Mouse (Mus musculus): ENCODE measurements around the gene Pxmp2.
A peak's percentile ranks its signal among the peaks of the same experiment; 100 is the strongest.

Gene Pxmp2

DNA sequence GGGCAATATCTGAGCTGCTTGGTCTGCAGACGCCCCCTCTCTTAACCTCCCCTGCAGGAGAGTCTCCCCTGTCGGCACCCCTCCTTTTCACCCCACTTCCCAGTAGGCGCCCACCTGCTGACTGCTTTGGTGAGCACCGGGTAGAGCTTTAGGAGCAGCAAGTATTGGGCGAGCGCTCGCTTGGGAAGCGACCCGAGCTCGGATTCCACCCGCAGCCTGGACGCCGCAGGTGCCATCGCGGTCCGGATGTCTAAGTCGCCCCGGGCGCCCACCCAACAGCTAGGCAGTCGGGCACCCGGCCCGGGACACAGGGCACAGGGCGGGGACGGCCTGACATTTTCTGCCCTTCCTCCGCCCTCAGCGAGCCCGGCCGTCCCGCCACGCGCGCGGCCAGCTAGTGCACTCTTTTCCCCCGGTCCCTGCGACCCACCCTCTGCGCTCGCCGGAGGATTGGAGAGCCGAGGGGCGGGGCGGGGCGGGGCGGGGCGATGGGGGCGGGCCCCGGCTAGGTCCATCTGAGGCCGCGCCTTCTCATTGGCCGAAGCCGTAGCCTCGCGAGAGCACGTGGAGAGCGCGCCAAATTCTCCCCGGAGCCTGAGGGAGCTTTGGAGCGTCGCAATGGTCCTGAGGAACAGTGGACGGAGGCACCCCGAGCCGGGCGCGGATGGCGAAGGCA, at the start of gene Pxmp2, which contains the start of gene Pole:
Gene Pxmp2, minus strand, starts transcription at position 417 of the 676 bp plus-strand sequence.
Gene Pole, plus strand, starts transcription at position 537 of the 676 bp plus-strand sequence.
- DNase-seq = peak; percentile 88 to 90

DNA sequence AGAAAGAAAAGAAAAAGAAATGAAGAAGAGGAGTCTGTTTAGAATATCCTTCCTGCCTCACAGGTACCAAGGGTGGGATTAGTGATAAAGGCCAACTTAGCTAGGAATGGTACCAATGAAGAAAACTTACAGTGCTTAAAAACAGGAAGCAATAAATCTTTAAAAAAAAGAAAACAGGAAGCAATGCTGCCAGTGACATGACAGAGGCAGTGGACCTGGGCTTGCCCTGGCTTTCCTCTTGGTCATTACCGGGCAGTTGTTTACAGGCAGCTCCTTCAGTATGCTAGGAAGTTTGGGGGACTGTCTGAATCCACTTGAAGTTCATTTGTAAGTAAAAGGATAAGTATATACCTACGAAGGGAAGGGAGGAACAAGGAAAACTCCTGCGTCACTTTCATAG, 44.5 kb upstream of the Pxmp2 start:
- peak; percentile 16 to 38 for DNase-seq

DNA sequence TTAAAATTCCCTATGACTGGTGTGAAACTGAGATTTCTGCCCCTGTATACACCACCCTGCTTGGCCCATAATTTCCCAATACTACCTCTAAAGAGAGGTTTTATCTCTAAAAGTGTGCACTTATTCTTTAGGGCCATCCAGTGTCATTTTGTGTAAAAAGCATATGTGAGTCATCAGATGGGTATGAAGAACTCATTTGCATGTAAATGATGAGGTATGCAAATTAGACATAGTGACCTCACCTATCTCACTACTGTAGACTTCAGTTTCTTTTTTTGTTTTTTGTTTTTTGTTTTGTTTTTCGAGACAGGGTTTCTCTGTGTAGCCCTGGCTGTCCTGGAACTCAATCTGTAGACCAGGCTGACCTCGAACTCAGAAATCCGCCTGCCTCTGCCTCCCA, 27.1 kb upstream of the Pxmp2 start:
- no peak for DNase-seq

DNA sequence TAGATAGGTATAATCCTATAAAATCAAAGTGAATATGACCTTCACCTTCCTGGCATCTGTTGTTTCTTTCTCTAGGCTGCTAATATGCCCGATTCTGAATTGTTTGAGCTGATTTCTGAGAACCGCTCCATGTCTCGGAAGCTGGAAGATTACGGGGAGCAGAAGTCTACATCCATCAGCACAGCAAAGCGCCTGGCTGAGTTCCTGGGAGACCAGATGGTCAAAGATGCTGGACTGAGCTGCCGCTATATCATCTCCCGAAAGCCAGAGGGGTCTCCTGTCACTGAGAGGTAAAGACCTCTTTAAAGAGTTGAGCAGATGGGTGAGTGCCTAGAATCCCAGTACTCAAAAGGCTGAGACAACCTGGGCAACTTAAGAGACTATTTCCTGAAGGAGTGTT, 22.9 kb upstream of the Pxmp2 start:
- DNase-seq = no peak

DNA sequence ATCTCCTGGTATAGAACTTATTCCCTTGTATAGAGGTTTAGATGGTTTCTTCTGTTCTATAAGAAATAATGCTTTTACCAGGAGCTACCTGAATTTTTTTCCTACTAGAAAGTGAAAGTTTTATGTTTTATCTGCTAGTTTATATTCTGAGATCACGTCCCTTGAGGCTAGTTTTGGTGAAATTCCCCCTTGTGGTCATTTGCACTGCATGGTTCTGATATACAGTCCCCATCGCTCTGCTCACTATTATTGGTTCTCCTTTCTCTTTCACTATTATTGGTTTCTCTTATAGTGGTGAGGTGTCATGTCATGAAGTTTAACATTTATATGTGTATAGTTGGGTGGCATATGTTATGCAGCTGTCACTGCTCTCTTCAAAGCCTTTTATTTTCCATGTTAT, 14.6 kb upstream of the Pxmp2 start:
- DNase-seq = no peak

DNA sequence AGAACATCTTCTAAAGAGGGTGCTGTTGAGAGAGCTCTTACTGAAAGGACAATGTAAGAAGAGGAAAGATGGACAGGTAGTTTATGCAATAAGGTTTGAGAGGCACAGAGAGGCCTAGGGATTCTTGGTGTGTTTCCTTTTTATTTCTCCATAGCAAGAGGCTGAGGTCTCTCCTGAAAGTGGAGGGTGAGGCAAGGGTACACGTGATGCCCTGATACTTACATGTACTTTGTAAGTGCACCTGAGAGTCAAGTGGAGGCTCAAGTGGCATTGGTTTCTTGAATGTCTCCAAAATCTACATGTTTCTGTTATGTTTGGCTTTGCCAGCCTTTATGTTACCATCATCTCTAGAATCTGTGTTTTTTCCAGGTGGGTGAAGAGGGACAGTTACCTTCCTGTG, 10.7 kb upstream of the Pxmp2 start:
- no peak for DNase-seq

DNA sequence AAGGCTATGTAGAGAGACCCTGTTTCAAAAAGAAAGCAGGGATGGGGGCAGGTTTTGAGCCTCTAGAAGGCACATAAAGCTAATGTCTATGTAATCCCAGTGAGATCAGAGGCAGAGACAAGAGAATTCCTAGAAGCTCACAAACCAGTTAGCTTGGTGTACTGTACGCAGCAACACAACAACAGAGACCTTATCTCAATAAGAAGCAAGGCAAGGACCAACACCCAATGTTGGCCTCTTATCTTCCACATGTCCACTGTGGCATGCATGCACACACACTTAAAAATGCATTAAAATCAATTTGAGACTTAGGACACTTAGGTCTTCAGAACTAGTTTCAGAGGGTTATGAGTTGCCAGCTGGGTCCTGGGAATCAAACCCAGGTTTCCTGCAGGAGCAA, 5.7 kb upstream of the Pxmp2 start:
- DNase-seq = no peak

DNA sequence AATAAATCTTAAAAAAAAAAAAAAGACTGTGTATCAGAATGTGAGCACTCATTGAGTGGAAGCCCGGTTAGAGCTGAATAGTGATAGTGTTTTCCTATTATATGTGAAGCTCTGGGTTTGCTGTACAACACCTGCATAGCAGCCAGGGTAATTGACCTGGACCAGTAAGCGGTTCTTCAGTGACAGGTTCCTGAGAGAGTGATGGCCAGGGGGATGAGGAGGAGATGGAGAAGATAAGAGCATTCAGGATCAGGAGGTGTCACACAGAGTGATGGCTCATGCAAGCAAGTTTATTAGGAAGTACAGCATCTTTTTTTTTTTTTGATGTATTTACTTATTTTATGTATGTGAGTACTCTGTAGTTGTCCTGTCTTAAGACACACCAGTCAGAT, 1.1 kb upstream of the Pxmp2 start:
- no peak for DNase-seq

DNA sequence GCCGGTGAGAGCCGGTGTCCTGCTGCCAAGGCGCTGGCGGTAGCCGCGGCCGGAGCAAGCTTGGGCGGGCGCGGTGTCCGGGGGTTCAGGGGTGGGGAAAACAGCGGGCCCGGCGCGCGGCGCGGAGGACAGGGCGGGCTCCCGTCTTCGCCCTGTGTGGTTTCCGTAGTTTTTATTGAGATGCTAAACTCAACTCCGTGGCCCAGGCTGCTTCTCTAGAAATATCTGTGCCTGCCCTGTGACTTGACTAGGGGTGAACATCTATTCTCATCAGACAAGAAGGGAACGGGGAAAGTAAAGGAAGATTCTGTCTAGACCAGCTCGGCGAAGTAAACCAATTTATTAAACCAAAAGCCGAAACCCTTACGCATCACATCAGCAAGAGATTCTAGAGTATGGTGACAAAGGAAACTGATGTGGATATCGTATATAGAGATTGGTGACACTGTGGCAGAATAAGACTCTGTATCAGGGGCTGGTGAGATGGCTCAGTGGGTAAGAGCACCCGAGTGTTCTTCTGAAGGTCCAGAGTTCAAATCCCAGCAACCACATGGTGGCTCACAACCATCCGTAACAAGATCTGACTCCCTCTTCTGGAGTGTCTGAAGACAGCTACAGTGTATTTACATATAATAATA, 579 bp upstream of the Pxmp2 start:
- no peak for DNase-seq

DNA sequence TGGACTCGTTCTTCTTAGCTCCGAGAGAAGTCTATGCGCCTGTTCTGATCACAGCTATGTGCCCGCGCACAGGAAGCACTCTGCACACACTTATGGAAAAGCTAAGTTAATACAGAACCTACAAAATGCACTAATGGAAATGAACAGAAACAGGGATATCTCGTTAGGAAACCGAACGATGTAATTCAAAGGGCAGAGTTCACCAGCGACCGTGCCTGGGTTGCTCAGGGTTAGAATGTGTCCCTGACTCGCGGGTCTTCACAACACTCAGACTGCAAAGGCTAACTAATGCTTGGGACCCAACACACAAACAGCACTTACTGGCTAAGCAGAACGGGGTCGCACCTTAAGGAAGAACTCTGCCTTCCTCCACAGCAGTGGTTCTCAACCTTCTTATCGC, 830 bp downstream of the Pxmp2 start:
- DNase-seq = peak; percentile 15 to 17

DNA sequence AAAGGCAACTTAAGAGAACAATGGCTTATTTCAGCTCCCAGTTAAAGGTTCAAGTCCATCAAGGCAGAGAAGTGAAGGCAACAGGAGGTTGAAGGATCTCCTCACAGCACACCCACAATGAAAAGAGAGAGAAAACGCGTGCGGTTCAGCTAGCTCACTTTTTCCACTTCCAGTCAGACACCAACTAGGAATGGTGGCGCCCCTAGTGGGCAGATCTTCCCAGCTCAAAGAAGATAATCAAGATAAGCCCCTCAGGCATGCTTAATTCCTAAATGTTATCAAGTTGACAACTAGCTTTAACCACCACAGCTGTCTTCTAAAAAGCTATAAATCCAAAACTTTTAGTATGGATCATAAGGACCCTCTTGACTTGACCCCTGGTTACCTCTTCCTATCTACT, 1.4 kb downstream of the Pxmp2 start:
- DNase-seq = peak; percentile 19 to 74

DNA sequence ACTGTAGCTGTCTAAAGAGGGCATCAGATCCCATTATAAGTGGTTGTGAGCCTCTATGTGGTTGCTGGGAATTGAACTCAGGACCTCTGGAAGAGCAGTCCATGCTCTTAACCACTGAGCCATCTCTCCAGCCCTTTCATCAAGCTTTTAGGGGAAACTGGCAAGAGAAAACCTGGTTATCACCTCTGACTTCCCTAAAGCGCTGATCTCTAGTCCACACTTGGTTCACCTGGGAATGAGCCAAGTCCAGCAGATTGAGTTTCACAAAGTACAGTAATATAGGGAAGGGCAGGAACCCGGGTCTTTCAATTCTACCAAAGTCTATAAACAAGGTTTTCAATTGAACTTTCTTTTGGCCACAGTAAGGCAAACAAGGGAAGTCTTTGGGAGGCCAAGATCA, 4.0 kb downstream of the Pxmp2 start:
- no peak for DNase-seq

DNA sequence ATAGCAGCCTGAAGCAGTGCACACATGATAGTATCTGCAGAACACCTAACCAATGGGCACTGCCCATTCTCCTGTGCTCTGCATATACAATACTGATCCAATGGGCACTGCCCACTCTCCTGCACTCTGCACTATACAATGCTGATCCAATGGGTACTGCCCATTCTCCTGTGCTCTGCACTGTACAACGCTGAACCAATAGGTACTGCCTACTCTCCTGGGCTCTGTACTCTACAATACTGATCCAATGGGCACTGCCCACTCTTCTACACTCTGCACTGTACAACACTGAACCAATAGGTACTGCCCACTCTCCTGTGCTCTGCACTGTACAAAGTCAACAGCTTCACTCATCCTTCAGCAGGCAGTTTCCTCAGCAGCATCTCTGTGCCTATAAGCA, 9.1 kb downstream of the Pxmp2 start:
- DNase-seq = no peak

DNA sequence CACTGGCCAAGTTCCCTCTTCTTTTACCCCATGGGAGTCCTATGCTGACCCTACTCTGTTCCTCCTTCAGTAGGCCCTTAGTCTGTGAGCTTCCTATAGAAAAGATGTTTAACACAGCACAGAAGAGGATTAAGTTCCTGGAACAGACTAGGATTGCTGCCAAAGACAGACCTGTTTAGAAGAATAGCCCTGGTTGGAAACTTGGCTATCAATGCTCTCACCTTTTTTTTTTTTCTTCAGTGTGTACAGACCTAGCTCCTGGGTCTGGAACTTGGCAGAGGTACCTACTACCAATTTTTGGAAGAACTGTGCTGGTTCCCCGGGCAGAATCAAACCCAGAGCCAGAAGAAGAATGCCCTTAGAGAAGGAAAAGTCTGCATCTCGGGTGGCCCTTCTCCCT, 9.6 kb downstream of the Pxmp2 start:
- no peak for DNase-seq

DNA sequence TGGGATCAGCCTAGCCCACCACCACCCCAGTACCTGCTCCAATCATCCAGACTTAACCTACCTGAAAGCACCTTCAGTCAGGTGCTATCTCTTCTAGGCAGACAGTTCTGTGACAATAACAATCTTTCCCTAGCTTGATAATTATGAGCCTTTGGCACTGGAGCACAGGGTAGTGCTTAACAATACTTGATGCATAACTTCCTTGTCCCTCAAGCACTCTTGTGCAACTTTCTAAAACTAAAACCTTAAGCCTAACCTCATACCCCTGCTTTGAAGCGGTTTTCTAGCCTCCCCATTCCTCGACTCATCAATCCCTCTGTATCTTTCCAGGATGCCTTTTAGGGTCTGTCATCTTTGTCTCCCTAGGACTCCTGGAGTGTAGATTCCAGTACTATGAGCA, 11.1 kb downstream of the Pxmp2 start:
- no peak for DNase-seq

DNA sequence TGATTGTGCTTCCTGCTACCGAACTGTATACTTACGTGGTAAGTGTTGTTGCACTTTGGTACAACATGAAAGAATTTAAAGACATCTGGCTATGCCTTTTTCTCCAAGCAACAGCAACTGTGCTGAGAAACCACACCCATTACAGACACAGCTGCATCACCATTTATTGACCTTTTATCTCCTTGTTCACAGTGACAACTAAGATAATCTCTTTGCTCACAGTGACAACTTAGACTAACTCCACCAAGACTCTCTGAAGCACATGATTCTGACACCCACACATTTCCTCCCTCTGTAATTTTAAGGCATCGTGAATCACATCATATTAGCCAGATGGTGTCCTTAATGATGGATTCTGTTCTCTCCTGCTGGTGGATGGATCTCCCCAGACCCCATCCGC, 11.8 kb downstream of the Pxmp2 start:
- DNase-seq = no peak

DNA sequence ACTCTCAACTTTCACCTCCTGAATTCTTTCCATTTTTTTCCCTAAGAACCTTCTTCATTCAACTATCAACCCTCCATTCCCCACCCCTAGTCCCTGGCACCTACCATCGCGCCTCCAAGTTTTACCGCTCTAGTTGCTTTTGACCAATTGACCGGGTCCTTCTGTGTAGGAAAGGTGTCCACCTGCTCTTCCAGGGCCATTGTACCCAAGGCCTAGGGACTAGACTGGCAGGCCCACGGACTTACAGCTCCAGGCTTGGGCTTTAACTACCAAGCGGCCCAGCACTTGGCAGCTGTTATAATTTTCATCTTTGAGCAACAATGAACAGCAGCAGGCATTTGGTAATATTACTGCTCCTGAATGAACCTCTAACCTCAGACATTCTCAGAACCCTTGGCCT, 15.7 kb downstream of the Pxmp2 start:
- DNase-seq = no peak

DNA sequence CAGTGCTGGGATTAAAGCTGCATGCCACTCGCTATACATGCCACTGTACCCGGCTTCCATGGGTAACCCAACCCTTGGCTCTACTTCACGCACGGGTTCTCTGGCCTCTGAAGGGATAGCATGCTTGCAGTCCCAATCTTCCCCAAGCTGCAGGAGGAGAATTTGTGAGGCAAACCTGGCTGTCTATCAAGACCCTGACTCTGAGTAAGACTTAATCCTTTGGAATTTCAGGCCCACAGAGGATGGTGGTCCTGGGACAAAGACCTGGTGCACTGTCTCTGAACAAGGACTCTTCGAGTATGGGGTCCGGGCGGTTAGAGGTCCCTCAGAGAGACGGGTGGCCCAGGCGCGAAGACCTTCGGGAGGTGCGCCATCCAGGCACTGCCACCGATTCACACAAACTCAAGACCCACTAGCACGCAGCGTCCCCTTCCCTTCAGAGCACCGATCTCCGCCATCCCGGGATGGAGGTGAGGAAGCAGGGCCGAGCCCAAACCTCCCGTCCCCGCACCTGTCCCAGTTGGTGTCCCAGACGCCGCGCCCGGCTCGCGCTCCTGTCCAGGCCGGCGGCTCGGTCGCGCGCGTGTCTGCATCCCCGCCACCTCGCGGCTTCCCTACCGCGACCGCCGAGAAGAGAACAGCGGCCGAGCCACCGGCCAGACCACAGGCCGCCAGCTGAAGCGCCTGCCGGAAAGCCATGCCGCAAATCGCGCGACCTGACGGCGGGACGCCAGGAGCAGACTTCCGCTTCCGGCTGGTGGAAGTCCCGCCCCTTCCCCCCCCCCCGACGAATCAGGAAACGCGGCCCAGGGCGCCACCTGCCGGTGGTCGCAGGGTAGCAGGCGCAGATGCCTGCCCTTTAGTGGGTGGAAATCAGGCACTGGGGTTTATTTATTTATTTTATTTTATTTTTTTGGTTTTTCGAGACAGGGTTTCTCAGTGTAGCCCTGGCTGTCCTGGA, 16.6 kb downstream of the Pxmp2 start, which contains the start of gene Pgam5:
Gene Pgam5, minus strand, starts transcription at position 773 of the 961 bp plus-strand sequence.
- DNase-seq = peak; percentile 79 to 87

DNA sequence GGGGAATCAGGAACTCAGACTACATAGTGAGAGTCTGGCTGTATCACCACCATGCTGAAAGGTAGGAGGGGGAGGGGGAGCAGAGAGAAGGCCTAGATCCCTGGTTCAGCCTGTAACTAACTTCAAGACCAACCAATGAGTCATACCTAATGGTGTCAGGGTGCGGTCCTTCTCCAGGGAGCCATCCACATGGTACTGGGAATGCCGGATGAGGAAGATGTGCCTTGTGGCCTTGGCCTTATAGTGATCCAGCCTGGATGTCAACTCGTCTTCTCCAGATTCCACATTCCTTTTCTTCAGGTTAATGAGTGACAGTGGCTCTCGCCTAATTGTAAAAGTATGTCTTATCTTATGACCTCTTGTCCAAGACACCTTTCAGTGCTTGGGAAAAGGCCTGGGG, 19.0 kb downstream of the Pxmp2 start:
- no peak for DNase-seq

DNA sequence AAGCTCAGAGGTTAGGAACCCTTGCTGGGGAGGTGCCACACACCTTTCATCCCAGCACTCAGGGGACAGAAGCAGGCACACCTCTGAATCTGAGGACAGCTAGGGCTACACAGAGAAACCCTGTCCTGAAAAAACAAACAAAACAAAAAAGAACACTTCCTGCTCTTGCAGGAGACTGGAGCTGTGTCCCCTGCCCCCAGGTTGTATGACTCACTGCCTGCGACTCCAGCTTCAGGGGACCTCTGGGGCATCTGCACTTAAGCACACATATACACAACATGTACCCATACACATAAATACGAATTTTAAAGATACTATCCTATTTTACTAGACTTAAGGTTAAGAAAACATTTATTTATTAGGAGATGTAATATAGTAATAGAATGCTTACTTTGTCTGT, 41.9 kb downstream of the Pxmp2 start:
- no peak for DNase-seq

DNA sequence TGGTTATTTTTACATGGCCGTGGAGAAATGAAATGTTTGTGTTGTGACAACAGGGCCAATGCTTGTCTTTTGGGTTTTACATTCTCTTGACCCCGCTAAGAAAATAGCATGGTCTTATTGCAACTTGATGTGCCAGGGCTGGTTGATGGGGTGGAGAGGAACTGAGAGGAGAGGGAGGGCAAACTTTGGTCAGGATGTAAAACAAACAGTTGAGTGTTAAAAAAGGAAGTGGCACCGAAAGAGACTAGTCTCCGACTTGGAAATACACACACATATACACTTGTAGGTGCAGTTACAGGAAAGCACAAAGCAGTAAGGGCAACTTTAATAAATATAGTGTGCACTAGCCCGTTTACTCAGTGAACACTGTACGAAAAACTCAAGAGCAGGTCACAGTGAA, 53.6 kb downstream of the Pxmp2 start:
- no peak for DNase-seq

DNA sequence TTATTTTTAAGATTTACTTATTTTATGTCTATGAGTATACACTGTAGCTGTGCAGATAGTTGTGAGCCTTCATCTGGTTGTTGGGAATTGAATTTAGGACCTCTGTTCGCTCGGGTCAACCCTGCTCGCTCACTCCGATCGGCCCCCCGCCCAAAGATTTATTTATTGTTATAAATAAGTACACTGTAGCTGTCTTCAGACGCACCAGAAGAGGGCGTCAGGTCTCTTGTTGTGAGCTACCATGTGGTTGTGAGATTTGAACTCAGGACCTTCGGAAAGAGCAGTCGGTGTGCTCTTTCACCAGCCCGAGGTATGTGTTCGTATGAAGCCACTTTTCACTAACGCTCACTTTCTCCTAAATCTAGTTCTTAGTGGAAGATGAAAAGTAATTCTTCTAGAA, 54.3 kb downstream of the Pxmp2 start:
- peak in 1 of 2 experiments; percentile 19 for DNase-seq

DNA sequence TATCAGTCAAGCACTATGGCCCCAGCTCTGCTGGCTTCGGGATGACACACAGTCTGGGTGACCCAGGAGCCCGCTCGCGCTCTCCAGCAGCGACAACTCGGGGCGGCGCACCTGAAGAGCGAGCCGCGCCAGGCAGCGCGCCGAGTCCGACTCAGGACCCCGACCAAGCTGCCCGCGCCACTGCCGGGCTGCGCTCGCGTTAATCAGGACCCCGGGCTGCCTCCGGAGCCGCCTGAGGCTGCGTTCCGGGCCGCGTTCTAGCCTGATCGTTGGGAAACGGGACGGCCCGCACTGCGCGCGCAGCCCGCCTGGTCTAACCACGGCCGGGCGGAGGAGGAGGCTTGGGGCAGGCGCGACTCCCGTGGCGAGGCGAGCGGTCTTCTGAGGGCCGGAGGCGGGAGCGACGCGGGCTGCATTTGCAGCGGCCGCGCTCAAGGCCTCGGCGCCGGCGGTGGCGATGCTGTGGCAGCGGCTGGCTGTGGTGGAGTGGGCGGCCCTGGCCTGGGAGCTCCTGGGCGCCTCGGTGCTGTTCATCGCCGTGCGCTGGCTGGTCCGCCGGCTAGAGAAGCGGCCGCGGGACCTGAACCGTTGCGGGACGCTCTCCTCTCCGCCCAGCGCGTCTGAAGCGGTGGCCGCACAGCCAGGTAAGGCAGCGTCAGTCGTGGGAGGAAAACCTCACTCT, 55.1 kb downstream of the Pxmp2 start, which contains the start of gene Ankle2:
Gene Ankle2, plus strand, starts transcription at position 225 of the 682 bp plus-strand sequence.
- peak; percentile 87 to 92 for DNase-seq

All from kidney, adult 8-10 months (tissue).